Mouse (Mus musculus) olfactory bulb, adult 2 months (tissue): ENCODE measurements around the gene Tcta. TPM values are rescaled to one million over a fixed set of nuclear protein-coding genes. Genes with fewer than 3 reads are reported as not detected.

Source experiments
- H3K27ac ChIP-seq: fragments of 200-500 bp; 2 replicates; pipeline ENCODE4 v1.5.1; 2012; ENCODE audit warnings: low read depth, low read length; ENCODE audit not compliant: insufficient read depth
- H3K4me1 ChIP-seq: fragments of 200-500 bp; 2 replicates; pipeline ENCODE4 v1.6.1; 2012; ENCODE audit warnings: low read length; ENCODE audit not compliant: control insufficient read depth, insufficient read depth
- H3K4me3 ChIP-seq: fragments of 200-500 bp; 2 replicates; pipeline ENCODE4 v1.5.1; 2012; ENCODE audit warnings: mild to moderate bottlenecking, low read depth, low read length, moderate library complexity; ENCODE audit not compliant: insufficient read depth
- CTCF ChIP-seq: fragments of 200-500 bp; IDR thresholded peaks from 2 replicates; pipeline ENCODE4 v1.5.1; 2012; ENCODE audit warnings: low read depth, mild to moderate bottlenecking, low read length, moderate library complexity; ENCODE audit not compliant: insufficient read depth
- POLR2A ChIP-seq: fragments of 200-500 bp; IDR thresholded peaks from 2 replicates; pipeline ENCODE4 v1.6.1; 2012; ENCODE audit warnings: mild to moderate bottlenecking, low read depth, low read length, moderate library complexity; ENCODE audit not compliant: insufficient read depth
- WGBS: fragments of 180-500 bp; shearing (Covaris S2); methylation state at CpG from one replicate; pipeline ENCODE4 v1.1.7; 2018; 5-methylcytosine and 5-hydroxymethylcytosine counted together
- polyA plus RNA-seq: library from polyadenylated mRNA; stranded (reverse); fragments of >200 nt; gene quantifications from 2 replicates; pipeline ENCODE4 v1.2.4, GENCODE M21; 2012; ENCODE audit warnings: low replicate concordance; ENCODE audit not compliant: missing spikeins, insufficient read depth, insufficient read length

Gene Tcta
- polyA plus RNA-seq, 1 experiment: not detected

DNA sequence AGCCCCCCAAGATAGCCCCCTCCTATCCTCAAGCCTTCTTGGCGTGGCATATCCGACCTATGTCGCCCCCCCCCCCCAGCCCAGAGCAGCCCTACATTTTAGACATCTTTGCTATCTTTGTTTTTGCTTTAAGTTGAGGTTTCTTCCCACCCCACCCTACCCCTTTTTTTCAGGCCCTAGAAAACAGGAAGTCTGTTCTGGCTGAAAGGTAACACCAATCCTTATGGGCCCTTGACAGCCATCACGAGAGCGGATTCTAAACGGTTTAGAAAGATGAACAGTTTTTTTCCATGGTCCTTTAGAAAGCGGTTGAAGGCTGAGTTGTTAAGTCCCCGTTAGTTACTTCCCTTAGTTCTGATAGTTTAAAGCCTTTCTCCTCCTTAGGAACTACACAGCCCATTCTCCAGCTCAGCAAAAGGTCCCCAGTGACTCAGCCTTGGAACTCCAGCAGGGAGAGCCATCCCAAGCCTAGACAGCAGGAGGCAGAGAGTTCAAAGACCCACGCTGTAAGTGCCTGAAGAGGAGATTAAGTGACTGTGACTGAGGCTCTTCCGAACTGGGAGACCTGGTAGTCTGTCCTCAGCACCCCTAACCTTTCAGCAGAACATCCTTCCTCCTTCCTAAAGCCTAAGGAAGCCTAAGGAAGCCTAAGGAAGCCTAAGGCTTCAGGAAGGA lies 39.6 kb downstream of the Tcta start:
- no peak overlapping the region for H3K4me3 ChIP-seq
- WGBS: 82% methylated on average over 10 of the region's 10 CpGs
- no peak for TF ChIP-seq POLR2A
- no peak for TF ChIP-seq CTCF
- no peak overlapping the region for H3K27ac ChIP-seq
- H3K4me1 ChIP-seq: peaks cover 5% of the 10 kb centered on the region; the same call in 1 of the 2 replicates

DNA sequence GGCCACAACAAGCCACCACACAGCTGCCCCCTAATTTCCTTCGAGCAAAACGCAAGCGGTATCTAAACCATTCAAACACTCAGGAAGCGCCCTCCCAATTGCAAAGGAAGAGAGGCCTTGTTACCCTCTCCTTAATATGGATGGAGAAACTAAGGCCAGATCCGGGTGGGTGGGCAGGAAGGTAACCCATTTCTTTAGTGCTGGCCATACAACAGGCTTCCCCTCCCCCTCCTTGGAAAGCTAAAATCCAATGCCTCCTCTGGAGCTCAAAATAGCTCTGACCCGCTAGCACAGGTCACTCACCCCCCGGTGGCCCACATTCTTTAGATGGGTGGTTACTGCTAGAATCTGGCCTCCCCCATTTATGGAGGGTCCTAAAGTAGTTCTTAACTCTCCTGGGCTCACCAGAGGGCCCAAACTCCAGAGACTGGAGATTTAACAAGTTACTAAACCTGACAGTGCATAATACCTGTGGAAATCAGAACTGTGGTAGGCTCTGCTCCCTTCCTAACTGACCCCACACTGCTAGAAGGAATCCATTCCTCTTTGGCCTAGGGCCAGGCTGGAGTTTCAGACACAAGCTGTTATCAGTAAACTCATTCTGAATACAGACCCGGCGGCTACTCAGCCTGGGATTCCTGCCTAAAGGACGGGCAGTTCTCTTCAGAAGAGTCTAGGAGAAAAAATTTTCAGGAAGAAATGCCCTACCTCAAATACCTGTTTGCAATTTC lies 41.6 kb downstream of the Tcta start:
- H3K4me3 ChIP-seq: peak overlapping the region; percentile 81
- peak overlapping the region; percentile 12; the same call in 1 of the 2 replicates for H3K27ac ChIP-seq
- WGBS: 17% methylated on average over 10 of the region's 10 CpGs
- H3K4me1 ChIP-seq: peaks cover 8% of the 10 kb centered on the region; the same call in 1 of the 2 replicates
- TF ChIP-seq CTCF: no peak
- TF ChIP-seq POLR2A: no peak

DNA sequence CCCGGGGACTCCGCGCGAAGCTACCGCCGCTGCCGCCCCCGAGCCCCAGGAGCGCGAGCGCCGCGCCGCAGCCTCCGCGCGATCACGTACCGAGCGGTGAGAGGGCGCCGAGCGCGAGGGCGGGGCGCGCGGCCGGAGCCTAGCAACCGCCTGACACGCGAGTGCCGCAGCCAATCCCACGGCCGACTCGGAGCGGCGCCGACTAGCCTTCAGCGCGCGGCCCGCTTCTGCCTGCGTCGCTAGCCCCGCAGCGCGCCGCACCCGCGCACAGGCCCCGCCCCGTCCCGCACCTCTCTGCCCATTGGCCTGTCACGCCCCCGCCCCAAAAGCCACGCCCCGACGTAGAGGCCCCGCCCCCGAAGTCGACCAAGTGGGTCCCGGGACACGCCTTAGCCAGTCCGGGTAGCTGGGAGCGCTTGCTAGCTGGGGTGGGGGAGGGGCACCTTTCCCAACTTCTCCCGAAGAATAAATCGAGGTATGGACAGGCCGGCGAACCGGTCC lies 42.2 kb downstream of the Tcta start, which contains the start of gene Dag1:
Gene Dag1, minus strand, starts transcription at position 269 of the 501 bp plus-strand sequence.
- Histone ChIP-seq H3K27ac (peak within 1 kb of the TSS; percentile 47), H3K4me3 (peak within 1 kb of the TSS; percentile 81), H3K4me1 (peaks cover 8% of the 10 kb centered on the region; the same call in 1 of the 2 replicates)
- no peak for TF ChIP-seq CTCF
- TF ChIP-seq POLR2A: peak; percentile 54; the same call in 1 of the 2 replicates
- under 1% methylated on average over 71 of the region's 71 CpGs for WGBS

DNA sequence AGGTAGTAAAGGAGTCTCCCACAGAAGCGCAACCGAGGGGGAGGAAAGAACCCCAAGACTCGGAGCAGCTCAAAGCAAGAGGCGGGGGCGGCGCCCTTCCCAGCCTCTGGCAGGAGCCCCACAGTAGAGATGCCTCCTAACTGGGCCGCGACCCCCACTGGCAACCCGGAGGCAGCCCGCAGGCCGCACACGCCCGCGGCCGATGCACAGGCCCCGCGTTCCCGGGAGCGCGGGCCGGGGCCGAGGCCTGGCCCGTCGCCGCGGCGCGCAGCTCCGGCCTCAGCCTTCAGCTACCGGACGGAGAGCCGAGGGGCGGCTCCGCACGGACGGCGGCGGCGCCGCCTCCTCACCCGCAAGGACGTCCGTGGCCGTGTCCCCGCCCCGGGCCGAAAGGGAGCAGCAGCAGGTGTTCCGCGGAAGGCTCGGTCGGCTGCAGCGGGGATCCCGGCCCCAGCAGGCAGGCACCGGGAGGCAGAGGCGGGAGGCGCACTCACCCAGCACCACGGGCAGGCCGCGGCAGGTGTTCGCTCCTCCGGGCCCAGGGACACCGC lies 42.8 kb downstream of the Tcta start:
- TF ChIP-seq POLR2A (no peak), CTCF (no peak)
- WGBS: under 1% methylated on average over 58 of the region's 62 CpGs

DNA sequence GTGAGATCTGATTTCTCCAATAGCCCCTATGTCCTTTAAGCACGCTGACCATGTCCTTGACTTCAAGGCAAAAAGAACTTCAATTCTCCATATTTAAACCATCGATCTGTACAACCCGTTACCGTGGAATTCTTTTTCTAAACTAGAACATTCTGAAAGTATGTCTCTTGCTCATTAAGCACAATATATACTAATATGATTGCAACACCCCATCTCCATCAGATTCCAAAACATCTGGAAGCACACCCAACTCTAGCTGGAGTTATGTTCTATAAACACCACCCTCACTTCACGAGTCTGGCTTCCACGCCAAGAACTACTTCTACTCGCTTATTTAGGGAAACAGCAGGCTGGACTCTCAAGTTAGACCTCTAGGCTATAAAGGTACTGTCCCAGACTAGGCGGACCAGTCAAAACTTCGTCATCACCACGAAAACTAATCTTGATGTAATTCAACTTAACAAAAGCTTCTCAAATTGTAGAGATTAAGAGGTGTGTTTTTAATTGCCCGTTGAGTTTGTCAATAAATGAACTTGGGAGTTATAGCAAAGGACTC lies 43.4 kb downstream of the Tcta start:
- 30% methylated on average over 11 of the region's 11 CpGs for WGBS
- Histone ChIP-seq H3K4me1 (peaks cover 8% of the 10 kb centered on the region; the same call in 1 of the 2 replicates), H3K27ac (no peak overlapping the region; the same call in 1 of the 2 replicates), H3K4me3 (peak overlapping the region; percentile 81)
- TF ChIP-seq POLR2A (no peak), CTCF (no peak)

More for the DNA sequence above, 42.8 kb downstream of the Tcta start:
- Histone ChIP-seq H3K4me1 (peaks cover 8% of the 10 kb centered on the region; the same call in 1 of the 2 replicates), H3K4me3 (peak overlapping the region; percentile 81), H3K27ac (peak overlapping the region; percentile 47)

DNA sequence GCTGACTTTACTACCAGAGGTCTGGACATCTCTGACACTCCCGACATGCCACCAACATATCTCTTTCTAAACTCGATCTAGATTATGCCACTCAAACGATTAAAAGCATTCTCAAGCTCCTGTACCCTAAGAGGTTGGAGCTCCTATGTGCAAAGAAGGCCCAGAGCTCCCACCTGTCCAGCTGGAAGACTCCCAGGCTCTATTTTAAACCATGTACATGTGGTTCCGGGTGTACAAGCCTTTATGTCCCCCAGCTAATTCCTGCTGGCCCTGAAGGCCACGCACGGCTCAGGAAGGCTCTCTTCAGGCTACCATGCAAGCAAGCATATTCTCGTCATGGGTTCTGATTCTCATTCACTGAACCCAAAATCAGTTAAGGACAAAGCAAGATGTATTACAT lies 44.1 kb downstream of the Tcta start:
- H3K27ac ChIP-seq: no peak overlapping the region
- peaks cover 8% of the 10 kb centered on the region; the same call in 1 of the 2 replicates for H3K4me1 ChIP-seq
- no peak overlapping the region for H3K4me3 ChIP-seq
- WGBS: 75% methylated on average over 7 of the region's 7 CpGs
- no peak for TF ChIP-seq POLR2A
- TF ChIP-seq CTCF: no peak

DNA sequence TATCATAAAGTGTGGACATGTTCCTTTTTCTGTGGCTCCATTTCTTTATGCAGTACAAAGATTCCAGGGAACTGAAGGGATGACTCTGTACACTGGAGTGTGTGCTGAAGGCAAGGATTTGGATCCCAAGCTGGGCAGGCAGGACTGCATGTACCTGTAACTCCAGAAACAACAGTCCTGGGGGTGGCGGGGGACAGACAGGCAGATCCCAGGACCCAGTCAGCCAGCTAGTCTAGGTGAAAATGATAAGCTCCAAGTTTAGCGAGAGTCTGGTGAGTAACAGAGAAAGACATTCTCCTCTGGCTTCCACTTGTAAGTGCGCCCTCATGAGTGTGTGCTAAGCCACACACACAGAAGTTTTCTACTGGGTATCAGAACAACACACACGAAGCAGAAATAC lies 45.4 kb downstream of the Tcta start:
- WGBS: 65% methylated on average over 4 of the region's 4 CpGs

More for the DNA sequence above, 45.4 kb downstream of the Tcta start:
- TF ChIP-seq POLR2A: no peak
- no peak for TF ChIP-seq CTCF
- Histone ChIP-seq H3K4me1 (peaks cover 8% of the 10 kb centered on the region; the same call in 1 of the 2 replicates), H3K27ac (no peak overlapping the region), H3K4me3 (no peak overlapping the region)

Other genes starting within 250 kb of the Tcta start
- gene Mst1, start 225.7 kb downstream of the Tcta start, polyA plus RNA-seq: not detected in 2 replicates
- gene Rnf123, start 222.8 kb downstream of the Tcta start, polyA plus RNA-seq: not detected in 2 replicates
- not detected in 2 replicates for gene Apeh, start 211.6 kb downstream of the Tcta start, polyA plus RNA-seq
- not detected in 2 replicates for gene Bsn, start 115.8 kb downstream of the Tcta start, polyA plus RNA-seq
- not detected in 2 replicates for gene Dag1, start 42.2 kb downstream of the Tcta start, polyA plus RNA-seq
- not detected in 2 replicates for gene Nicn1, start 15.7 kb downstream of the Tcta start, polyA plus RNA-seq
- gene Amt, start 9.3 kb downstream of the Tcta start, polyA plus RNA-seq: not detected in 2 replicates
- gene Rhoa, start within 50 bp of the Tcta start, polyA plus RNA-seq: 187 and 421 TPM in 2 replicates
- not detected in 2 replicates for gene Gpx1, start 32.7 kb upstream of the Tcta start, polyA plus RNA-seq
- gene Usp4, start 41.7 kb upstream of the Tcta start, polyA plus RNA-seq: not detected in 2 replicates
- not detected in 2 replicates for gene 1700102P08Rik, start 86.6 kb upstream of the Tcta start, polyA plus RNA-seq
- not detected in 2 replicates for gene Ccdc36, start 122.3 kb upstream of the Tcta start, polyA plus RNA-seq
- not detected in 2 replicates for gene BC048562, start 130.3 kb upstream of the Tcta start, polyA plus RNA-seq
- not detected in 2 replicates for gene Ccdc71, start 154.4 kb upstream of the Tcta start, polyA plus RNA-seq
- not detected in 2 replicates for gene Klhdc8b, start 155.4 kb upstream of the Tcta start, polyA plus RNA-seq
- not detected in 2 replicates for gene Lamb2, start 173.6 kb upstream of the Tcta start, polyA plus RNA-seq
- gene Usp19, start 184.4 kb upstream of the Tcta start, polyA plus RNA-seq: 102 and 511 TPM in 2 replicates
- gene Qars, start 201.5 kb upstream of the Tcta start, polyA plus RNA-seq: not detected in 2 replicates
- gene Qrich1, start 210.6 kb upstream of the Tcta start, polyA plus RNA-seq: not detected in 2 replicates